Mouse (Mus musculus) ES-E14 (cell line): ENCODE data around the gene Senp5. TPM values are rescaled to one million over a fixed set of nuclear protein-coding genes. Genes with fewer than 3 reads are reported as not detected.

ENCODE experiments used
- DNase-seq: peaks from one replicate; pipeline ENCODE4 v3.0.0-alpha.2; 2013; ENCODE audit warnings: low read depth, low spot score
- H3K27ac ChIP-seq: 2 replicates; pipeline ENCODE4 v1.5.1; 2012; ENCODE audit warnings: low read depth, mild to moderate bottlenecking, low read length, moderate library complexity, mixed read lengths; ENCODE audit not compliant: poor library complexity, insufficient read depth, severe bottlenecking
- H3K36me3 ChIP-seq: 2 replicates; pipeline ENCODE4 v1.6.1; 2012; ENCODE audit warnings: mild to moderate bottlenecking, low read length, moderate library complexity, mixed read lengths; ENCODE audit not compliant: control insufficient read depth, poor library complexity, insufficient read depth, severe bottlenecking
- H3K4me1 ChIP-seq, 2 experiments: fragments of 150-350 bp in 1 of 2; sonication (generic) in 1 of 2; 2 replicates each; pipeline ENCODE4 v1.6.1; 2012; ENCODE audit warnings: low read length in 2 of 2, mild to moderate bottlenecking in 1 of 2, mixed read lengths in 1 of 2; ENCODE audit not compliant: control insufficient read depth in 2 of 2, insufficient read depth in 2 of 2, poor library complexity in 1 of 2
- H3K4me3 ChIP-seq, 2 experiments: fragments of 150-350 bp in 1 of 2; sonication (generic) in 1 of 2; 2 replicates each; pipeline ENCODE4 v1.5.1; 2012; ENCODE audit warnings: low read length in 2 of 2, low read depth in 1 of 2, mild to moderate bottlenecking in 1 of 2, mixed read lengths in 1 of 2; ENCODE audit not compliant: insufficient read depth in 1 of 2, poor library complexity in 1 of 2, severe bottlenecking in 1 of 2
- H3K9ac ChIP-seq: 2 replicates; pipeline ENCODE4 v1.6.1; 2012; ENCODE audit warnings: low read depth, mild to moderate bottlenecking, low read length, mixed read lengths; ENCODE audit not compliant: poor library complexity, insufficient read depth, severe bottlenecking
- H3K9me3 ChIP-seq: fragments of 150-350 bp; sonication (generic); 2 replicates; pipeline ENCODE4 v1.6.1; 2012; ENCODE audit warnings: low read depth, mild to moderate bottlenecking, low read length; ENCODE audit not compliant: control insufficient read depth, insufficient read depth
- CHD2 ChIP-seq: IDR thresholded peaks from 2 replicates; pipeline ENCODE4 v1.6.1; 2014; ENCODE audit warnings: mild to moderate bottlenecking, low read depth, low read length, inconsistent platforms
- HCFC1 ChIP-seq: IDR thresholded peaks from 2 replicates; pipeline ENCODE4 v1.6.1; 2012; ENCODE audit warnings: low read length, inconsistent platforms, borderline replicate concordance; ENCODE audit not compliant: insufficient read depth
- MAFK ChIP-seq: IDR thresholded peaks from 2 replicates; pipeline ENCODE4 v1.6.1; 2014; ENCODE audit warnings: mild to moderate bottlenecking, low read depth, low read length, inconsistent platforms; ENCODE audit not compliant: insufficient read depth
- ZC3H11A ChIP-seq: IDR thresholded peaks from 2 replicates; pipeline ENCODE4 v1.6.1; 2012; ENCODE audit warnings: low read depth, mild to moderate bottlenecking, inconsistent platforms, low read length, borderline replicate concordance
- ZNF384 ChIP-seq: IDR thresholded peaks from 2 replicates; pipeline ENCODE4 v1.6.1; 2012; ENCODE audit warnings: low read depth, low read length, inconsistent platforms
- in situ Hi-C, 2 experiments: fragments of 600-800 bp; cut with MboI; formaldehyde crosslinking; loops; one replicate each; pipeline ENCODE4 v1.15.1; 2025; ENCODE audit warnings: low sequenced_read_pairs in 2 of 2, inconsistent platforms in 1 of 2; ENCODE audit not compliant: unreplicated experiment in 2 of 2
- total RNA-seq: library from RNA; depleted of rRNA; stranded (reverse); fragments of 300-350 nt; gene quantifications from 2 replicates; pipeline ENCODE4 v1.2.3, GENCODE M21; 2012

Senp5 gene
- total RNA-seq, 1 experiment, result 16.3 TPM

DNA sequence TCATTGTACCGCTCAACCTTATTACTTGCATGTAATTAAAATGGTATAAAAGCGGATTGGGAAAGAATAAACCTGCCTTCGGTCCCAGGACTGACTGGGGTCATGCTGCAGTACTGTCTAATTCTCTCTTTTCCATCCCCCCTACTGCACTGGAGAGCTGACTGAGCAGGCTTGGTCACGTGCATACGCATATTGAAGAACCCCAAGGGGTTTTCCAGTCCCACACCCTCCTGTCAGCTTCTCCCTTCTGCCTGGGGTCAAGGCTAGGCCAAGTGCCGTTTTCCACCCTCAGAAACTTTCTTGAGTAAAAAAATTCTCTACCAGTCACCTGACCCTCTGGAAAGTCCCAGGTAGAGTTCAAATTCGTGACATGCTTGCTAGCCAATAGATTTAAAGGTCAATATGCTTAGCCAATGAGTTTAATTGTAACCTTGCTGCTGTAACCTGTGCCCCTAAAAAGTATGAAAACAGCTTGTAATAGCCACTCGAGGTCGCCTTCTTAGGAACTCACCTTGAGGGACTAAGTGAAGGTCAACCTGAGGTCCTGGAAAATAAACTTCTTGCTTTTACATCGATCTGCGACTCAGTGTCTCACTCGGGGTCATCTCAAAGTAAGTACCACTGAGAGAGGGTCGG is 76.4 kb downstream of the Senp5 start:
- DNase-seq, result no peak
- H3K4me3 ChIP-seq, result no peak overlapping the region; a peak in 1 of 4 replicates
- H3K9ac ChIP-seq, result peak overlapping the region; percentile 28; the same call in 1 of the 2 replicates
- no peaks in the 10 kb centered on the region for H3K36me3 ChIP-seq
- in situ Hi-C loops, result no loop called here
- no peak overlapping the region; the same call in 1 of the 2 replicates for H3K27ac ChIP-seq
- H3K9me3 ChIP-seq, result no peaks in the 10 kb centered on the region
- H3K4me1 ChIP-seq, result peaks cover 0 to 23% of the 10 kb centered on the region in 2 experiments; a peak in 3 of 4 replicates
- no peak for TF ChIP-seq HCFC1
- no peak for TF ChIP-seq ZNF384
- TF ChIP-seq ZC3H11A, result no peak
- no peak for TF ChIP-seq CHD2
- no peak for TF ChIP-seq MAFK

DNA sequence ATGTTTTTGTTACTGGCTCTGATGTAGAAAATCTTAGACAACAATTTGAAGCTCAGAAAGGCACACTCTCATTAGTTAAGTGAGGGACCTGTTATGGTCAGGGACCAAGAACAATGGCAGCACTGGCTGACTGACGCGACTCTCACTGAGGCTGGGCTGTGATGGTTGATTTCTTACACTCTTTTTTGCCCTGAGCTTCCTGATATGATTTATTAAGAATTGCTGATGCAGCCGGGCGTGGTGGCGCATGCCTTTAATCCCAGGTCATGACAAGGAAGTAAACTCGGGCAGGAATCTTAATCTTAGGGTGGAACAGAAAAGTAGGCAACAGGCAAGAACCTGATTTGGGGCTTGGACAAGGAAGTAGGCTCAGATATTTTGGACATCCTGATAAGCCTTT is 77.0 kb downstream of the Senp5 start:
- DNase-seq, result no peak
- H3K9me3 ChIP-seq, result no peaks in the 10 kb centered on the region
- peak overlapping the region; percentile 28; the same call in 1 of the 2 replicates for H3K9ac ChIP-seq
- no peak overlapping the region for H3K4me3 ChIP-seq
- TF ChIP-seq HCFC1, result no peak
- no peak for TF ChIP-seq MAFK
- no peak for TF ChIP-seq ZNF384
- TF ChIP-seq CHD2, result no peak
- no peak for TF ChIP-seq ZC3H11A
- no peaks in the 10 kb centered on the region for H3K36me3 ChIP-seq
- in situ Hi-C loops, result no loop called here
- peaks cover 0 to 19% of the 10 kb centered on the region in 2 experiments; a peak in 3 of 4 replicates for H3K4me1 ChIP-seq
- H3K27ac ChIP-seq, result no peak overlapping the region; the same call in 1 of the 2 replicates

DNA sequence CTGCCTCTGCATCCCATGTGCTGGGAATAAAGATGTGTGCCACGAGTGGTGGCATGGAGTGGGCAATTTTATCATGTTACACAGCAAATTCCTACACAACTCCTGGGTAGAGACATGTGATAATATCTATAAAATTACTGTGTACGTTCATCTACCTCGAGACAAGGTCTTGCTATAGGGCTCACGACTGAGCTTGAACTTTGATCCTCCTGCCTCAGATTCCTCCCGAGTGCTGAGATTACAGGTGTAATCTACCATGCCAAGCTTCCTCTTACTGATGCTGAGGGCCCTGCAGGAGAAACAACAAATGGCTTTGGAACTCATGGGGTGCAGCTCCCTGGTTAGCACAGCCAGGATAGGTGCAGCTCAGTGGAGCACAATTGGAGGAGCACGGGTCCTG is 78.7 kb downstream of the Senp5 start:
- in situ Hi-C loops, result no loop called here
- no peak overlapping the region for H3K9ac ChIP-seq
- no peak overlapping the region for H3K4me3 ChIP-seq
- peaks cover 0 to 15% of the 10 kb centered on the region in 2 experiments; a peak in 3 of 4 replicates for H3K4me1 ChIP-seq
- H3K36me3 ChIP-seq, result no peaks in the 10 kb centered on the region
- TF ChIP-seq HCFC1 (no peak), ZNF384 (no peak), MAFK (no peak), CHD2 (no peak), ZC3H11A (no peak)
- no peak for DNase-seq
- no peak overlapping the region for H3K27ac ChIP-seq
- no peaks in the 10 kb centered on the region for H3K9me3 ChIP-seq

DNA sequence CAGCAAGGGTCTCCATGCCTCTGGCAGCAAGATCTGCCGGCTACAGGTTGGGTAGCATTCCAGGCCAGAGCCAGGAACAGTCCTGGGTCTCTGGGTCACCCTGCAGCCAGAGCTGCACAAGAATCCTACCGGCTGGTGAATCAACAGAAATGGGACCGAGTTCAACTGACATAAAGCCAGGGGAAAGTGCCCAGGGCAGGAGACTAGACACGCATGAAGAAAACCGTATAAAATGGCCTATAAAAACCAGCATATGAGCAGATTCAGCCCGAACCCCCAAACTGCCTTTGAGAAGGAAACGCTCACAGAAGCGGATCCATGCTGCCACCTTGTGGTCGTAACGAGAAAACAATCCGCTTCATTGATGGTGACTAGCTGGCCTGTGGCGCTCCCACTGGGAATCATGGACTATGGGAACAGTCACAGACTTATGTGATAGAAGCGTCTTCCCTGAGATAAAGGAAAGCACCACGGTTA is 84.8 kb downstream of the Senp5 start:
- in situ Hi-C loops, result no loop called here
- H3K9me3 ChIP-seq, result no peaks in the 10 kb centered on the region
- peak; percentile 72 for DNase-seq
- H3K4me1 ChIP-seq, result no peaks in the 10 kb centered on the region
- H3K4me3 ChIP-seq, result no peak overlapping the region
- no peaks in the 10 kb centered on the region for H3K36me3 ChIP-seq
- no peak overlapping the region for H3K27ac ChIP-seq
- TF ChIP-seq ZC3H11A (peak; percentile 63; the same call in 1 of the 2 replicates), ZNF384 (no peak)
- no peak overlapping the region for H3K9ac ChIP-seq

DNA sequence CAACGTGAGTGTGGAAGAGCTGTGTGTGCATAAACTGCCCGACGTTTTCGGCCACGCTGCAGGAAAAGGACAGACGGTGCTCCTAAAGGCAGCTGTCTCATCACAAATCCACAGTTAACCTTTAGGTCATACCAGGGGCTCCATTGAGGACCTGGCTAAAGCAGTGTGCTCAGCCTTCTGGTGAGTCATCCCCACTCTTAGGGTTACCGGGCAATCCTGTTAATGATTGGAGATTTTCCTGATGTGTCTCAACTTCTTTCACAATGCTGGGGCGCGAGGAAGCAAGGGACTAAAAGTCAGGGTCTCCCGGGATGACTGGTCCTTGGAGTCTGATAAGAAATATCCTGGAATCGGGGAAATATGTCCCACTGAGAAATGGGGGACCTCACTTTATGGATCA is 85.3 kb downstream of the Senp5 start:
- Histone ChIP-seq H3K36me3 (no peaks in the 10 kb centered on the region), H3K27ac (no peak overlapping the region), H3K9me3 (no peaks in the 10 kb centered on the region), H3K9ac (no peak overlapping the region), H3K4me3 (no peak overlapping the region), H3K4me1 (no peaks in the 10 kb centered on the region)
- in situ Hi-C loops, result no loop called here
- no peak for DNase-seq
- TF ChIP-seq CHD2, result no peak
- TF ChIP-seq ZNF384, result no peak
- no peak for TF ChIP-seq MAFK
- no peak for TF ChIP-seq ZC3H11A
- TF ChIP-seq HCFC1, result no peak
